Mouse (Mus musculus): Measurements from ENCODE around the gene Nek3. TPM values are rescaled to one million over a fixed set of nuclear protein-coding genes. Genes with fewer than 3 reads are reported as not detected.

The Nek3 gene
- polyA plus RNA-seq, 1 experiment from 2014 or later, result 2.6 TPM

- H3K4me2 ChIP-seq (replicated peaks; ENCODE audit: low read depth), result peak within 1 kb of the TSS; percentile 88
- H3K9me3 ChIP-seq (ENCODE audit: control insufficient read depth, low read length), result no peaks in the 10 kb centered on the region
- H3K36me3 ChIP-seq (ENCODE audit: control insufficient read depth, insufficient read depth, low read length), result peaks cover 2% of the 10 kb centered on the region; the same call in 1 of the 2 replicates
- peak within 1 kb of the TSS; percentile 58 for H3K9ac ChIP-seq (ENCODE audit: low read length)
- H3K27ac ChIP-seq (replicated peaks), result no peak within 1 kb of the TSS
- H3K27me3 ChIP-seq (ENCODE audit: control insufficient read depth, insufficient read depth, low read length), result no peaks in the 10 kb centered on the region; the same call in 1 of the 2 replicates
- H3K4me1 ChIP-seq (replicated peaks; ENCODE audit: control insufficient read depth, insufficient read depth), result no peaks in the 10 kb centered on the region
- peak within 1 kb of the TSS; percentile 50 for H3K4me3 ChIP-seq (ENCODE audit: low read depth, low read length)
- 2% methylated on average over 29 of the region's 29 CpGs for WGBS
- DNase-seq (ENCODE audit: low spot score), result peak; percentile 74
- no peak for TF ChIP-seq EP300 (optimal IDR thresholded peaks at IDR 0.05)
- peak; percentile 73 for TF ChIP-seq CTCF (IDR thresholded peaks at IDR 0.05; ENCODE audit: low read depth)
- peak; percentile 89 for ATAC-seq (ENCODE audit: low FRiP score, low TSS enrichment)
Observed at GRCm38 (mm10) chr8:22124220-22125152, 41.7 kb downstream of the Nek3 start, which contains the start of gene Nek5. Gene Nek5 (minus strand): TSS chr8:22125053.

DNA sequence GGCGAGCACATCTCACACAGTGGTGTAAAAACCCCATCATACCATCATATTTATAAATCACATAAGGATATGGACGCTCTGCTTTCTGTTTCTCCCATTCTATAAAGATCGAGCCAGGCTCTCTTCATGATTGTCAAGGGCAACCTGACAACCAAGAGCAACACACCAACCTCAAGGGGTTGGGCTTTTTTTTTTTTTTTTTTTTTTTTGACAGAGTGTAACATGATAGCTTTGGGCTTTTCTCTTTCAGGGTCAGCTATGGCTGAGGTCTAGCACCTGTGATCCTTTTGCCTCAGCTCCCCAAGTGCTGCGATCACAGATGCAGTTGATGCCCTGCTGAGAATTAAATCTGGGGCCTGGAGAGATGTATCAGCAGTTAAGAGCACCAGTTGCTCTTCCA is 59.2 kb downstream of the Nek3 start:
- DNase-seq (ENCODE audit: low spot score), result no peak
- Histone ChIP-seq H3K4me2 (replicated peaks; ENCODE audit: low read depth) (no peak overlapping the region), H3K4me1 (replicated peaks; ENCODE audit: control insufficient read depth, insufficient read depth) (no peaks in the 10 kb centered on the region), H3K27ac (replicated peaks) (no peak overlapping the region), H3K9ac (ENCODE audit: low read length) (no peak overlapping the region), H3K9me3 (ENCODE audit: control insufficient read depth, low read length) (no peaks in the 10 kb centered on the region), H3K27me3 (ENCODE audit: control insufficient read depth, insufficient read depth, low read length) (no peaks in the 10 kb centered on the region), H3K36me3 (ENCODE audit: control insufficient read depth, insufficient read depth, low read length) (no peaks in the 10 kb centered on the region), H3K4me3 (ENCODE audit: low read depth, low read length) (no peak overlapping the region)
- TF ChIP-seq EP300 (optimal IDR thresholded peaks at IDR 0.05), result no peak
- no peak for TF ChIP-seq CTCF (IDR thresholded peaks at IDR 0.05; ENCODE audit: low read depth)
- WGBS, result 74% methylated on average over 4 of the region's 4 CpGs
- no peak for ATAC-seq (ENCODE audit: low FRiP score, low TSS enrichment)

- no peak overlapping the region for H3K27ac ChIP-seq (replicated peaks)
- no peaks in the 10 kb centered on the region for H3K27me3 ChIP-seq (ENCODE audit: control insufficient read depth, insufficient read depth, low read length)
- ATAC-seq (ENCODE audit: low FRiP score, low TSS enrichment), result no peak
- H3K9me3 ChIP-seq (ENCODE audit: control insufficient read depth, low read length), result no peaks in the 10 kb centered on the region
- no peak overlapping the region for H3K9ac ChIP-seq (ENCODE audit: low read length)
- H3K4me3 ChIP-seq (ENCODE audit: low read depth, low read length), result no peak overlapping the region
- 45% methylated on average over 8 of the region's 8 CpGs for WGBS
- DNase-seq (ENCODE audit: low spot score), result peak; percentile 59
- TF ChIP-seq EP300 (optimal IDR thresholded peaks at IDR 0.05) (no peak), CTCF (IDR thresholded peaks at IDR 0.05; ENCODE audit: low read depth) (peak; percentile 67)
- no peak overlapping the region for H3K4me2 ChIP-seq (replicated peaks; ENCODE audit: low read depth)
- no peaks in the 10 kb centered on the region for H3K4me1 ChIP-seq (replicated peaks; ENCODE audit: control insufficient read depth, insufficient read depth)
- no peaks in the 10 kb centered on the region for H3K36me3 ChIP-seq (ENCODE audit: control insufficient read depth, insufficient read depth, low read length)
Observed at GRCm38 (mm10) chr8:22091568-22091967, 74.7 kb downstream of the Nek3 start.

- no peak overlapping the region for H3K4me3 ChIP-seq (ENCODE audit: low read depth, low read length)
- H3K27me3 ChIP-seq (ENCODE audit: control insufficient read depth, insufficient read depth, low read length), result no peaks in the 10 kb centered on the region
- no peak for ATAC-seq (ENCODE audit: low FRiP score, low TSS enrichment)
- no peak for DNase-seq (ENCODE audit: low spot score)
- no peaks in the 10 kb centered on the region for H3K36me3 ChIP-seq (ENCODE audit: control insufficient read depth, insufficient read depth, low read length)
- WGBS, result 87% methylated on average over 4 of the region's 4 CpGs
- no peak overlapping the region for H3K27ac ChIP-seq (replicated peaks)
- no peak overlapping the region for H3K4me2 ChIP-seq (replicated peaks; ENCODE audit: low read depth)
- H3K9me3 ChIP-seq (ENCODE audit: control insufficient read depth, low read length), result no peaks in the 10 kb centered on the region
- no peaks in the 10 kb centered on the region for H3K4me1 ChIP-seq (replicated peaks; ENCODE audit: control insufficient read depth, insufficient read depth)
- no peak for TF ChIP-seq EP300 (optimal IDR thresholded peaks at IDR 0.05)
- TF ChIP-seq CTCF (IDR thresholded peaks at IDR 0.05; ENCODE audit: low read depth), result no peak
- no peak overlapping the region for H3K9ac ChIP-seq (ENCODE audit: low read length)
Observed at GRCm38 (mm10) chr8:22089226-22089625, 77.0 kb downstream of the Nek3 start.

- 75% methylated on average over 9 of the region's 9 CpGs for WGBS
Observed at GRCm38 (mm10) chr8:22079313-22080007, 86.8 kb downstream of the Nek3 start.

More at GRCm38 (mm10) chr8:22079313-22080007, 86.8 kb downstream of the Nek3 start:
- H3K9ac ChIP-seq (ENCODE audit: low read length), result no peak overlapping the region
- H3K36me3 ChIP-seq (ENCODE audit: control insufficient read depth, insufficient read depth, low read length), result no peaks in the 10 kb centered on the region
- no peaks in the 10 kb centered on the region for H3K27me3 ChIP-seq (ENCODE audit: control insufficient read depth, insufficient read depth, low read length)
- no peak overlapping the region for H3K4me3 ChIP-seq (ENCODE audit: low read depth, low read length)
- no peak overlapping the region for H3K4me2 ChIP-seq (replicated peaks; ENCODE audit: low read depth)
- no peaks in the 10 kb centered on the region for H3K4me1 ChIP-seq (replicated peaks; ENCODE audit: control insufficient read depth, insufficient read depth)
- H3K27ac ChIP-seq (replicated peaks), result no peak overlapping the region
- DNase-seq (ENCODE audit: low spot score) (no peak), ATAC-seq (ENCODE audit: low FRiP score, low TSS enrichment) (no peak)
- TF ChIP-seq CTCF (IDR thresholded peaks at IDR 0.05; ENCODE audit: low read depth), result no peak
- no peaks in the 10 kb centered on the region for H3K9me3 ChIP-seq (ENCODE audit: control insufficient read depth, low read length)

Other genes with a start within 250 kb of the Nek3 start
- gene Defb15, start 233.7 kb downstream of the Nek3 start, polyA plus RNA-seq (2015; fragmentation: Nextera tagmentation; extraction: Ambion mirVana), result not detected in 2 replicates
- gene Defb35, start 228.1 kb downstream of the Nek3 start, polyA plus RNA-seq (2015; fragmentation: Nextera tagmentation; extraction: Ambion mirVana), result not detected in 2 replicates
- not detected in 2 replicates for gene Defb13, start 219.7 kb downstream of the Nek3 start, polyA plus RNA-seq (2015; fragmentation: Nextera tagmentation; extraction: Ambion mirVana)
- not detected in 2 replicates for gene Fam90a1a, start 207.7 kb downstream of the Nek3 start, polyA plus RNA-seq (2015; fragmentation: Nextera tagmentation; extraction: Ambion mirVana)
- not detected in 2 replicates for gene Ccdc70, start 196.7 kb downstream of the Nek3 start, polyA plus RNA-seq (2015; fragmentation: Nextera tagmentation; extraction: Ambion mirVana)
- 5.1 and 5.9 TPM in 2 replicates for gene Atp7b, start 106.1 kb downstream of the Nek3 start, polyA plus RNA-seq (2015; fragmentation: Nextera tagmentation; extraction: Ambion mirVana)
- gene Alg11, start 105.7 kb downstream of the Nek3 start, polyA plus RNA-seq (2015; fragmentation: Nextera tagmentation; extraction: Ambion mirVana), result 14.6 and 16.1 TPM in 2 replicates
- gene Nek5, start 41.4 kb downstream of the Nek3 start, polyA plus RNA-seq (2015; fragmentation: Nextera tagmentation; extraction: Ambion mirVana), result 0.21 and 0.23 TPM in 2 replicates
- 14.7 and 17.0 TPM in 2 replicates for gene Ckap2, start 19.4 kb upstream of the Nek3 start, polyA plus RNA-seq (2015; fragmentation: Nextera tagmentation; extraction: Ambion mirVana)
- gene Vps36, start 26.4 kb upstream of the Nek3 start, polyA plus RNA-seq (2015; fragmentation: Nextera tagmentation; extraction: Ambion mirVana), result 29.4 and 30.8 TPM in 2 replicates
- gene Thsd1, start 60.9 kb upstream of the Nek3 start, polyA plus RNA-seq (2015; fragmentation: Nextera tagmentation; extraction: Ambion mirVana), result 7.3 and 8.0 TPM in 2 replicates
- not detected in 2 replicates for gene Tpte, start 117.0 kb upstream of the Nek3 start, polyA plus RNA-seq (2015; fragmentation: Nextera tagmentation; extraction: Ambion mirVana)
- 13.0 and 13.1 TPM in 2 replicates for gene Slc25a15, start 232.2 kb upstream of the Nek3 start, polyA plus RNA-seq (2015; fragmentation: Nextera tagmentation; extraction: Ambion mirVana)
- 38.2 and 39.1 TPM in 2 replicates for gene Mrps31, start 244.9 kb upstream of the Nek3 start, polyA plus RNA-seq (2015; fragmentation: Nextera tagmentation; extraction: Ambion mirVana)